In genomic region chr7:112241211-112241944, GRCm38 (mm10) we compare ENCODE assay signal across 10 mouse cellular contexts. TPM values are rescaled to one million over a fixed set of nuclear protein-coding genes. Genes with fewer than 3 reads are reported as not detected.
DNase-seq lines count a peak whose midpoint lies in the region; ATAC-seq and TF ChIP-seq lines count a peak whose summit lies in the region.
"Had no signal": no experiment of that assay in that cellular context is flagged by ENCODE, and none has a peak within 500 bp of the region (broad histone marks: within the 10 kb centered on the region; RNA-seq: fewer than 3 reads in every experiment).

No protein-coding gene starts in this region.

- H3K4me3 ChIP-seq in heart, postnatal 0 days (ENCODE audit: low read depth, low read length) = no peak overlapping the region
- H3K4me3 ChIP-seq: limb, embryonic 12.5 days had no signal

- DNase-seq in heart, postnatal 0 days (ENCODE audit: low spot score) = no peak
- no peak for DNase-seq in heart, adult 18-20 months
- DNase-seq in brain, embryonic 14.5 days (ENCODE audit: low read depth) = peak; percentile 55
- peak; percentile 57 to 65 for DNase-seq in cerebellum, adult 18-20 months
- peak; percentile 75 to 77 for DNase-seq in layer of hippocampus, postnatal 36 days
- no peak for DNase-seq in adrenal gland, adult 2 months
- no peak for DNase-seq in urinary bladder, adult 18-20 months (ENCODE audit: low spot score in 2 of 2)
- DNase-seq: gastrocnemius, postnatal 10 days; kidney, adult 2 months had no signal

- TF ChIP-seq EP300 in heart, postnatal 0 days (IDR thresholded peaks at IDR 0.05; ENCODE audit: low read depth) = no peak

- ATAC-seq in heart, postnatal 0 days (ENCODE audit: insufficient read depth, low read depth) = no peak

- WGBS in heart, postnatal 0 days = 57% methylated on average over 8 of the region's 8 CpGs

- no peak for TF ChIP-seq CTCF in heart, postnatal 0 days (IDR thresholded peaks at IDR 0.05; ENCODE audit: low read depth)
- no peak for TF ChIP-seq CTCF in brain, embryonic 14.5 days (IDR thresholded peaks at IDR 0.05; ENCODE audit: borderline replicate concordance, extremely low read depth, insufficient read depth, insufficient read length)

- no peak for TF ChIP-seq POLR2A in brain, embryonic 14.5 days (IDR thresholded peaks at IDR 0.05; ENCODE audit: borderline replicate concordance, extremely low read depth, insufficient read depth, insufficient read length, poor library complexity, severe bottlenecking)

- H3K27me3 ChIP-seq in heart, postnatal 0 days (ENCODE audit: control insufficient read depth, insufficient read depth, low read length) = no peaks in the 10 kb centered on the region

- no peak overlapping the region for H3K9ac ChIP-seq in heart, postnatal 0 days (replicated peaks; ENCODE audit: low read depth, low read length)
- H3K9ac ChIP-seq: limb, embryonic 12.5 days had no signal

- no peaks in the 10 kb centered on the region for H3K9me3 ChIP-seq in heart, postnatal 0 days (replicated peaks; ENCODE audit: control insufficient read depth, low read length)
- H3K9me3 ChIP-seq: limb, embryonic 12.5 days had no signal

- peaks cover 69% of the 10 kb centered on the region for H3K36me3 ChIP-seq in heart, postnatal 0 days (replicated peaks; ENCODE audit: control insufficient read depth, insufficient read depth, low read length)
- H3K36me3 ChIP-seq: limb, embryonic 12.5 days had no signal

- H3K4me1 ChIP-seq in heart, postnatal 0 days (ENCODE audit: control insufficient read depth, insufficient read depth) = peaks cover 31% of the 10 kb centered on the region

- peak overlapping the region; percentile 32; the same call in 1 of the 2 replicates for H3K27ac ChIP-seq in heart, postnatal 0 days (ENCODE audit: low read depth)
- H3K27ac ChIP-seq: limb, embryonic 12.5 days had no signal

- H3K4me2 ChIP-seq in heart, postnatal 0 days (ENCODE audit: low read depth, low read length) = no peak overlapping the region
- H3K4me2 ChIP-seq: limb, embryonic 12.5 days had no signal

RNA-seq across cellular contexts. Expression of gene Mical2, which starts 15.7 kb away (rescaled TPM):
- 136 and 169 TPM in 2 replicates for total RNA-seq in heart, postnatal 0 days (2014; rRNA removed; ENCODE audit: low replicate concordance)
- 59.9 and 78.1 TPM in 2 replicates for polyA plus RNA-seq in heart, postnatal 0 days (2015; fragmentation: Nextera tagmentation; extraction: Ambion mirVana)
- 10 to 100 TPM; 80.4 to 85.1 TPM for total RNA-seq in heart, adult 18-20 months (2021)
- polyA plus RNA-seq in brain, embryonic 14.5 days (2012; rRNA removed) = 4.8 TPM in 2 replicates
- 100 to 1,000 TPM; 691 to 703 TPM for total RNA-seq in layer of hippocampus, postnatal 36 days (2021)
- 10 to 100 TPM; 10.6 to 14.3 TPM for total RNA-seq in adrenal gland, adult 2 months (2021)
- polyA plus RNA-seq in adrenal gland, adult 2 months (2012; rRNA removed) = 3.8 and 4.1 TPM in 2 replicates

Comparison
In these comparisons a context has a peak if more than half of its experiments do, and no peak if none do; other contexts are left out.
1. DNase-seq: peak in brain, embryonic 14.5 days (single experiment), cerebellum, adult 18-20 months (2 of 2) and layer of hippocampus, postnatal 36 days (2 of 2); none in heart, postnatal 0 days (single experiment), heart, adult 18-20 months (0 of 2), adrenal gland, adult 2 months (single experiment) and urinary bladder, adult 18-20 months (0 of 2).